Mouse (Mus musculus): ENCODE results near the gene Mpig6b. TPM values are rescaled to one million over a fixed set of nuclear protein-coding genes. Genes with fewer than 3 reads are reported as not detected.

Gene Mpig6b
- total RNA-seq, 2 experiments from 2014 or later: not detected

GRCm38 (mm10) chr17:35088151-35088550, 22.2 kb upstream of the Mpig6b start:
- DNase-seq (ENCODE audit: low spot score in 2 of 2): no peak

- no peak for DNase-seq (ENCODE audit: low spot score in 2 of 2)
Measured at GRCm38 (mm10) chr17:35085208-35085865, 19.4 kb upstream of the Mpig6b start, which contains the start of gene Ly6g6f. TSS of gene Ly6g6f (minus strand) at chr17:35085610.

- DNase-seq (ENCODE audit: low spot score in 2 of 2): no peak
Measured at GRCm38 (mm10) chr17:35083929-35084497, 18.0 kb upstream of the Mpig6b start.

- no peak for DNase-seq (ENCODE audit: low spot score in 2 of 2)
Measured at GRCm38 (mm10) chr17:35082841-35083576, 17.0 kb upstream of the Mpig6b start.

GRCm38 (mm10) chr17:35080710-35081109, 14.7 kb upstream of the Mpig6b start:
- DNase-seq (ENCODE audit: low spot score in 2 of 2): no peak

GRCm38 (mm10) chr17:35080248-35080647, 14.3 kb upstream of the Mpig6b start:
- DNase-seq (ENCODE audit: low spot score in 2 of 2): no peak

- DNase-seq (ENCODE audit: low spot score in 2 of 2): no peak
Measured at GRCm38 (mm10) chr17:35079778-35080177, 13.8 kb upstream of the Mpig6b start.

GRCm38 (mm10) chr17:35077786-35078233, 11.8 kb upstream of the Mpig6b start, which contains the start of gene Ly6g6d:
TSS of gene Ly6g6d (minus strand) at chr17:35078065.
- DNase-seq (ENCODE audit: low spot score in 2 of 2): no peak

- no peak for DNase-seq (ENCODE audit: low spot score in 2 of 2)
Measured at GRCm38 (mm10) chr17:35077285-35077684, 11.3 kb upstream of the Mpig6b start.

GRCm38 (mm10) chr17:35076507-35077176, 10.7 kb upstream of the Mpig6b start, which contains the start of gene Ly6g6e:
TSS of gene Ly6g6e (plus strand) at chr17:35076902.
- DNase-seq (ENCODE audit: low spot score in 2 of 2): no peak

GRCm38 (mm10) chr17:35074097-35074496, 8.1 kb upstream of the Mpig6b start:
- no peak for DNase-seq (ENCODE audit: low spot score in 2 of 2)

GRCm38 (mm10) chr17:35071454-35071853, 5.5 kb upstream of the Mpig6b start:
- DNase-seq (ENCODE audit: low spot score in 2 of 2): no peak

GRCm38 (mm10) chr17:35070556-35071229, 4.7 kb upstream of the Mpig6b start:
- DNase-seq (ENCODE audit: low spot score in 2 of 2): no peak

GRCm38 (mm10) chr17:35068213-35068914, 2.4 kb upstream of the Mpig6b start:
- no peak for DNase-seq (ENCODE audit: low spot score in 2 of 2)

- DNase-seq (ENCODE audit: low spot score in 2 of 2): no peak
Measured at GRCm38 (mm10) chr17:35064951-35065947, 735 bp downstream of the Mpig6b start, which contains the start of gene Ly6g6c. TSS of gene Ly6g6c (plus strand) at chr17:35065388.

GRCm38 (mm10) chr17:35064378-35064877, 1.6 kb downstream of the Mpig6b start:
- DNase-seq (ENCODE audit: low spot score in 2 of 2): no peak

- no peak for DNase-seq (ENCODE audit: low spot score in 2 of 2)
Measured at GRCm38 (mm10) chr17:35063466-35063865, 2.5 kb downstream of the Mpig6b start.

- DNase-seq (ENCODE audit: low spot score in 2 of 2): no peak
Measured at GRCm38 (mm10) chr17:35061299-35061698, 4.7 kb downstream of the Mpig6b start.

All from layer of hippocampus, postnatal 14 days (tissue).